Mouse (Mus musculus) bone marrow macrophage, adult 2 months (primary cell): ENCODE measurements around the gene Pip4k2a.

Experiments used
- CTCF ChIP-seq: IDR thresholded peaks from 2 replicates; pipeline ENCODE4 v1.5.1; 2012; ENCODE audit warnings: low read depth, mild to moderate bottlenecking, low read length, moderate library complexity
- POLR2A ChIP-seq: IDR thresholded peaks from 2 replicates; pipeline ENCODE4 v1.6.1; 2012; ENCODE audit warnings: mild to moderate bottlenecking, low read depth, low read length, borderline replicate concordance

DNA sequence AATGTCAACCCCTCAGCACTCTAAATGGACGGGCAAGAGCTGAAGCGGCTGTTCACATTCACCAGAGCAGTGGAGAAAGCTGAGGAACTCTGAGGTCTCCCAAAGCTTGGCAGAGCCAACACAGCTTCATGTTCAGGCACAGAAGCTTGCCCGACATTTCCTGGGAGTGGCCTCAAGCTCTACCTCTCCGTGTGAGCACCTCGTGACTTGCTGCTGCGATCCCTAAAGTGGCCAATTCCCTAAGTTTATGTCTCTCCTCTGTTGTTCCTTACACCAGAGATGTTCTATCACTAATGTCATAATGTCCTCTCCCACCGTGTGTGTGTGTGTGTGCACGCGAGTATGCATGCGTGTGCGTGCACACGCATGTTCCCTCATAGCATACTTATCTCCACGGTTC lies 42.3 kb downstream of the Pip4k2a start:
- no peak for TF ChIP-seq CTCF
- TF ChIP-seq POLR2A: no peak
